Mouse (Mus musculus) CH12.LX (cell line): ENCODE results near the gene Banf1.
"Not testable (repeated sequence)": the region's sequence is repeated elsewhere in the genome, so short reads cannot be mapped to it uniquely, and the experiment has no call there.

Experiments used
- MAFK ChIP-seq: IDR thresholded peaks from 2 replicates; pipeline ENCODE4 v1.6.1; 2011; ENCODE audit warnings: low read length, improper control_type of control experiment; ENCODE audit not compliant: insufficient replicate concordance
- MAX ChIP-seq: IDR thresholded peaks from 2 replicates; pipeline ENCODE4 v1.6.1; 2011; ENCODE audit warnings: low read length, improper control_type of control experiment
- POLR2A ChIP-seq: IDR thresholded peaks from 2 replicates; pipeline ENCODE4 v1.6.1; 2011; ENCODE audit warnings: low read depth, mild to moderate bottlenecking, improper control_type of control experiment, low read length
- RAD21 ChIP-seq: IDR thresholded peaks from 2 replicates; pipeline ENCODE4 v1.6.1; 2011; ENCODE audit warnings: low read depth, mild to moderate bottlenecking, low read length, improper control_type of control experiment, moderate library complexity

DNA sequence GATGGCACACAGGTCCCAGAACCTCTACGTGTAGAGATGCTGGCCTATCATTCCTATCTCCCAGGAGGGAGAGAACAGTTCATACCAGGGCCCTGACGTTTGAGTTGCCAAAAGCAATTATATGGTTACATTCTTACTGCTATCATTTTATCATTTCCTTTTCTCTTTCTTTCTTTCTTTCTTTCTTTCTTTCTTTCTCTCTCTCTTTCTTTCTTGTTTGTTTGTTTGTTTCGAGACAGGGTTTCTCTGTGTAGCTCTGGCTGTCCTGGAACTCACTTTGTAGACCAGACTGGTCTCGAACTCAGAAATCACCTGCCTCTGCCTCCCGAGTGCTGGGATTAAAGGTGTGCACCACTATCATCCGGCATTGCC, 17.5 kb downstream of the Banf1 start, which contains the start of gene Cst6:
- not testable (repeated sequence) for TF ChIP-seq RAD21, MAX, MAFK, POLR2A
